Mouse (Mus musculus) layer of hippocampus, postnatal 36 days (tissue): ENCODE data around the gene Prdm15. TPM values are rescaled to one million over a fixed set of nuclear protein-coding genes. Genes with fewer than 3 reads are reported as not detected.

Experiments used
- DNase-seq, 2 experiments: peaks; one replicate each; pipeline ENCODE4 v3.0.0; 2022
- microRNA-seq, 2 experiments: library from miRNA; unstranded; fragments of <30 nt; microRNA quantifications; one replicate each; pipeline ENCODE4 v1.2.0; 2021
- total RNA-seq, 2 experiments: library from RNA; stranded (reverse); gene quantifications; 2 replicates each; pipeline ENCODE4 v1.2.3; 2021

The Prdm15 gene
- total RNA-seq, 2 experiments from 2014 or later = 26.9 to 29.1 TPM

- DNase-seq = no peak
Measured at GRCm38 (mm10) chr16:97748421-97748820, 103.2 kb downstream of the Prdm15 start.

Small RNA genes lying within 50 kb of the gene (microRNA-seq; reads per million reads assigned to microRNA genes)
- 0 reads per million in 2 experiments for gene Mir6964

Other genes with a start within 250 kb of the Prdm15 start
- gene Tmprss2, start 240.7 kb downstream of the Prdm15 start, total RNA-seq = not detected
- under 1 TPM; 0.10 to 0.17 TPM for gene Ripk4, start 88.1 kb downstream of the Prdm15 start, total RNA-seq
- gene C2cd2, start 110.7 kb upstream of the Prdm15 start, total RNA-seq = 10 to 100 TPM; 16.3 to 17.1 TPM
- gene Zbtb21, start 110.8 kb upstream of the Prdm15 start, total RNA-seq = 10 to 100 TPM; 26.4 to 27.0 TPM
- gene B230307C23Rik, start 145.5 kb upstream of the Prdm15 start, total RNA-seq = 10 to 100 TPM; 25.4 to 30.2 TPM
- gene A630089N07Rik, start 230.6 kb upstream of the Prdm15 start, total RNA-seq = 1 to 10 TPM; 7.8 to 8.0 TPM